Mouse (Mus musculus) frontal cortex, postnatal 25 days (tissue): Measurements from ENCODE around the gene Syt7.

Source experiments
- DNase-seq, 2 experiments: peaks; one replicate each; pipeline ENCODE4 v3.0.0; 2022; ENCODE audit warnings: low spot score in 2 of 2

Gene Syt7

GRCm38 (mm10) chr19:10425484-10426270, 36.8 kb downstream of the Syt7 start:
- DNase-seq = no peak

GRCm38 (mm10) chr19:10426312-10426711, 37.4 kb downstream of the Syt7 start:
- no peak for DNase-seq

GRCm38 (mm10) chr19:10426793-10427192, 37.9 kb downstream of the Syt7 start:
- DNase-seq = no peak

- DNase-seq = no peak
Observed at GRCm38 (mm10) chr19:10427431-10427830, 38.5 kb downstream of the Syt7 start.

GRCm38 (mm10) chr19:10429371-10429770, 40.5 kb downstream of the Syt7 start:
- no peak for DNase-seq

- DNase-seq = no peak
Observed at GRCm38 (mm10) chr19:10431410-10431809, 42.5 kb downstream of the Syt7 start.

- DNase-seq = no peak
Observed at GRCm38 (mm10) chr19:10431841-10432240, 43.0 kb downstream of the Syt7 start.

GRCm38 (mm10) chr19:10433225-10433624, 44.3 kb downstream of the Syt7 start:
- DNase-seq = no peak

GRCm38 (mm10) chr19:10433879-10434540, 45.1 kb downstream of the Syt7 start:
- DNase-seq = no peak

- DNase-seq = no peak
Observed at GRCm38 (mm10) chr19:10434927-10435326, 46.0 kb downstream of the Syt7 start.

GRCm38 (mm10) chr19:10435908-10436307, 47.0 kb downstream of the Syt7 start:
- peak; percentile 61 to 69 for DNase-seq

GRCm38 (mm10) chr19:10436726-10437125, 47.8 kb downstream of the Syt7 start:
- no peak for DNase-seq

GRCm38 (mm10) chr19:10437521-10437920, 48.6 kb downstream of the Syt7 start:
- DNase-seq = no peak

GRCm38 (mm10) chr19:10444685-10445369, 55.9 kb downstream of the Syt7 start:
- DNase-seq = no peak

GRCm38 (mm10) chr19:10448275-10448674, 59.4 kb downstream of the Syt7 start:
- DNase-seq = no peak

GRCm38 (mm10) chr19:10449190-10449589, 60.3 kb downstream of the Syt7 start:
- no peak for DNase-seq

- DNase-seq = peak; percentile 70 to 83
Observed at GRCm38 (mm10) chr19:10449708-10450107, 60.8 kb downstream of the Syt7 start.

GRCm38 (mm10) chr19:10454718-10455436, 66.0 kb downstream of the Syt7 start:
- no peak for DNase-seq

- DNase-seq = no peak
Observed at GRCm38 (mm10) chr19:10455437-10455806, 66.5 kb downstream of the Syt7 start.

GRCm38 (mm10) chr19:10456752-10457483, 68.0 kb downstream of the Syt7 start, which contains the start of gene Lrrc10b:
TSS of gene Lrrc10b (minus strand) at chr19:10457473.
- DNase-seq = peak; percentile 59 to 66

- no peak for DNase-seq
Observed at GRCm38 (mm10) chr19:10457484-10457800, 68.6 kb downstream of the Syt7 start.
